Mouse (Mus musculus) heart, adult 2 months (tissue): ENCODE data around the gene Usp7.

Experiments
- CTCF ChIP-seq: fragments of 200-600 bp; IDR thresholded peaks from 2 replicates; pipeline ENCODE4 v1.8.1; 2022; ENCODE audit warnings: antibody characterized with exemption, mild to moderate bottlenecking, moderate library complexity
- POLR2A ChIP-seq: fragments of 200-500 bp; IDR thresholded peaks from 2 replicates; pipeline ENCODE4 v1.6.1; 2011; ENCODE audit warnings: mild to moderate bottlenecking, low read depth, low read length, control low read depth; ENCODE audit not compliant: insufficient read depth

DNA sequence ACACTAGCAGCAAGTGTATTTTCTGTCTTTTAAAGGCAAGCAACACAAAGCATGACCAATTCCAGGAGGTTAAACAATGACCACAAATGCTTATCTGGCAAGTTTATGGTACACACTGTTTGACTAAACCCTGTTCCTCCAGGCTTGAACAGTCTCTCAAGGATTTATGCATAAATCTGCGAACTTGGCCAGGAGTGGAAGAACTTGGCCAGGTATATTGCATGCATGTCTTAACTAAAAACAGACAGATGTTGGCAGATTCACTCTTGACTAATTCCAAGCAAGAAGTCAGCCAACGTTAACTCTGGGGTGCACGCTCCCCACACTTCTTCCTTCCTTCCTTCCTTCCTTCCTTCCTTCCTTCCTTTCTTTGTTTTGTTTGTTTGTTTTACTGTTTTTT lies 112.3 kb downstream of the Usp7 start:
- no peak for TF ChIP-seq CTCF
- TF ChIP-seq POLR2A, result no peak
